Mouse (Mus musculus): ENCODE results near the gene Ndrg2.
"Not testable (repeated sequence)": the region's sequence is repeated elsewhere in the genome, so short reads cannot be mapped to it uniquely, and the experiment has no call there.

The Ndrg2 gene

DNA sequence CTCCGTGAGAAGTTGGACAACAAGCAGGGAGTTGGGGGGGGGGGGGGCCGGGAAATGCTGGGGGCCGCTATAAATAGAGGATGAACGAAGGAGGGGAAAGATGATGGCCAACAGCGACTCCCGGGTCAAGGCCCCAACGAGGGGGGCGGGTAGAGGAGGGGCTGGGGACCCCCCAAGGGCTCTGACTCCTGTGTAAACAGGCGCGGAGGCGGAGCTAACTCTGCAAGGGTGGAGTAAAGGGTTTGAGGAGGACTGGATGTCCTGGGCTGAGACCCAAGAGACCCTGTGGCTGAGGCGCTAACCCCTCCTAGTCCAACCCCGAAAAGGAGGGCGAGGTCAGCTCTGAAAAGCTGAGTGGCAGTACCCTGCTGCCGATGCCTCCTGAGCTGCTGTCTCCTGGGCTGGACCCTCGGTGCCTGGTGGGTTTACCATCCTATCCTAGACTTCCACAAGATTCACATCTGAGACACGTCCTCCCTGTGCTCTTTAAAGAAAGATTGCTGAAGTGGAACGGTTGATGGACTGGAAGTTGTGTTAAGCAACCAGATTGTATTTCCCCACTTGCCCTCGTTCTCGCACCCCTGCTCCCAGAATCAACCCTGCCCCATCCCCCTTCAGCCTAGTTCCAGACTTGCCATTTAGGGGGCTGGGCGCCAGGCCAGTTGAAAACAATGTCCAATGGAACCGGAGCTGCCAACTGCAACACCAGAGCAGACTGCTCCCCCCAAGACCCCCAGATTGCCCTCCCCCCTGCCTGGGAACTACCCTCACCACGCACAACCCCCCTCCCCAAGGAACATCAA lies at the start of gene Ndrg2:
Gene Ndrg2, minus strand, starts transcription at position 199 of the 803 bp plus-strand sequence.
- DNase-seq (ENCODE audit: low spot score): peak; percentile 45

DNA sequence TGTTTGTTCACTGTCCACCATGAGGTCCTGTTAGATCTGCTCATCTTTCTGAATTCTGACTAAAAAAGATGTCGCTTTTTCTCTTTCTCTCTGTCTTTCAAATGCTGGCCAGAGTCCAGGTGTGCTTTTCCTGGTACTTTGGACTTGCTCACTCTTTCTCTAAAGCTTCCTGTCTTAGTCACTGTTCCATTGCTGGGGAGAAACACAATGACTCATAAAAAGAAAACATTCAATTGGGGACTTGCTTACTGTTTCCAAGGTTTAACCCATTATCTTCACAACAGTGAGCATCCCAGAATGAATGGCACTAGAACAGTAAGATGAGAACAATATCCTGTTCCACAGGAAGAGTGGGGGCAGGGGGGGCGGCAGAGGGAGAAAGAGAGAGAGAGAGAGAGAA lies 46.4 kb upstream of the Ndrg2 start:
- DNase-seq (ENCODE audit: low spot score): no peak

DNA sequence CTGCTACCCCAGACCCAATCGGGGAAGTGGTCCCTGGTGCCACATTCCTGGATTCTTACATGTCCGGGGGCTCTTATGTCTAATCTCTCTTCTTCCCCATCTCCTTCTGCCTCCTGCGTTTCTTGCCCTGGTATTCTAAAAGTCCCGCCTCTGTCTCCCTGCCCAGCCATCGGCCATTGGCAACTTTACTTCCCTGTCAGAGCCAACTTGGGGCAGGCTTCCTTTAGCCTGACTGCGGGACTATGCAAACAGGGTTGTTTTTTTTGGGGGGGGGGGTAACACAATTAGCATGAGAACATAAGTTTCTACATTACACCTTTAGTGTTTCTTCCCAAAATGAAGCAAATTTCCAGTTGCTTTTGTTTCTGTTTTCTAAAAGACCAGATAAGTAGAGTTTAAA lies 29.4 kb upstream of the Ndrg2 start:
- no peak for DNase-seq (ENCODE audit: low spot score)

DNA sequence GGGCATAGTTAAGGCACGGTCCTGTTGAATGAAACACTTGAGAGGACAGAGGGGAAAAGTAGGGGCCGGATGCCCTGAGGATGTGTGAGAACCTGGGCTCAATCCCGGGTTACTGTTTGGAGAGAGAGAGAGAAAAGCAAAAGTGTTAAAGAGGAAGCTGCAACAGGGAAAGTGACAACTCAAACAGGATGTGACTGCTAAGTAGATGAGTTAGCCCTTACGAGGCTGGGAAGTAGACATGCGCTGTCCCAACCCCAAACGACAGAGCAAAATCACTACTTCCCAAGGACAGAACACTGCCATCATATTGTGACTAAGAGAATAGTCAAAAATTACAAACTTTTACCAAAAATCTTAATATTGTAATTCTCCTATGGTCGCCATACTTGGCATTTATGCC lies 28.3 kb upstream of the Ndrg2 start:
- DNase-seq (ENCODE audit: low spot score): no peak

DNA sequence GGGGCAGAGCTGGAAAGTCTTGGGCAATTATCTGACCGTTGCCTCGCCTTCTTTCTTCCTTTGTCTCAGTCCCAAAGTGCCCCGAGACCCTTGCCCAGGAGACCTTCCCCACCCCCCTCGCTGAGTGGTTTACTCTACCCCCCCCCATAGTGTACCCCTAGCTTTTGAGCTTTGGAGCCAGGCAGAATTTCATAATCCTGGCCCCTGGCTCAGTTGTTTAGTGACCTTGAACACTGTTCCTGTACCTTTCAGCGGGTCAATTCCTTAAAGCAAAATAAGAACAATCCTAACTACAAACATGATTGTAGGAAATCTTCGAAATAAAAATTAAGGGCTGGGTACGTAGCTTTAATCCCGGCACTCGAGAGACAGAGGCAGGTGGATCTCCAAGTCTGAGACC lies 27.6 kb upstream of the Ndrg2 start:
- no peak for DNase-seq (ENCODE audit: low spot score)

DNA sequence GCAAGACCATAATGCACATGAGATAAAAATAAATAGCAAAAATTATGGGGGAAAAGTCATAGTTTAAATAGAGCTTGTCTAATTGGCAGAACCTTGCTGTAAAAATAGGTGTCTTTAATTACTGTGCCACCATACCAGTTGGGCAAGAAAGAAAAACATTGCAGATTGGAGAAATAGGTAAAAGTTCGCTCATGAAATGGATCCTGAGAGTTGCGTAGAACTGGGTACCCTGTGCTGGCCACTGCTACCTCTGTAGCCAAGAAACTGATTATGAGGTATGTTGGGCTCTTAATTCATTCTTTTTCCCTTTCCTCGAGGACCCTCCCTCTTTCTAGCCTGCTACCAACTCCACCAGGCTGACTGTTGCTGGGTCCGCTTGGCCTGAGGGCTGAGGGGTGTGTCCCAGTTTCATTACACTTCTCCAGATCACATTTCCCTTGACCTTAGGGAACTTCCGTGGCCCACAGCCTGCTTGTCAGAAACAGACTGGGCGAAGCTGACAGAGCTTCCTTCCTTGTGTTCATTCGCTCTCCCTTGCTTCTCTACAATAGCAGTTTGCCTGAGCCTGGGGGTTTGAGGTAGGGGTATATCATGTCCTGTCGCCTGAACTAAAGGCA lies 27.1 kb upstream of the Ndrg2 start:
- no peak for DNase-seq (ENCODE audit: low spot score)

DNA sequence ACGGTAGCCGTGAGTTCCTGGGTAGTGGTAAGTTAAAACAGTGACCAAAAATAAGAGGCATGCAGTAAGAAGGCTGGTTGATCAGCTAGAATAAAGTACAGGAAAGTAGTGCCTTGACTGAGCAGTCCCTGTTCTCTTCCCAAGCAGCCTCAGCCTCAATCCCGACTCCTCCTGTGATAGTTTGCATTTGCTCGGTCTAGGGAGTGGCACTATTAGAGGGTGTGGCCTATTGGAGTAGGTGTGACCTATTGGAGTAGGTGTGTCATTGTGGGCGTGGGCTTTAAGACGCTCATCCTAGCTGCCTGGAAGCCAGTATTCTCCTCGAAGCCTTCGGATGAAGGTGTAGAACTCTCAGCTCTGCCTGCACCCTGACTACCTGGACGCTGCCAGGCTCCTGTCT lies 25.0 kb upstream of the Ndrg2 start:
- DNase-seq (ENCODE audit: low spot score): no peak

DNA sequence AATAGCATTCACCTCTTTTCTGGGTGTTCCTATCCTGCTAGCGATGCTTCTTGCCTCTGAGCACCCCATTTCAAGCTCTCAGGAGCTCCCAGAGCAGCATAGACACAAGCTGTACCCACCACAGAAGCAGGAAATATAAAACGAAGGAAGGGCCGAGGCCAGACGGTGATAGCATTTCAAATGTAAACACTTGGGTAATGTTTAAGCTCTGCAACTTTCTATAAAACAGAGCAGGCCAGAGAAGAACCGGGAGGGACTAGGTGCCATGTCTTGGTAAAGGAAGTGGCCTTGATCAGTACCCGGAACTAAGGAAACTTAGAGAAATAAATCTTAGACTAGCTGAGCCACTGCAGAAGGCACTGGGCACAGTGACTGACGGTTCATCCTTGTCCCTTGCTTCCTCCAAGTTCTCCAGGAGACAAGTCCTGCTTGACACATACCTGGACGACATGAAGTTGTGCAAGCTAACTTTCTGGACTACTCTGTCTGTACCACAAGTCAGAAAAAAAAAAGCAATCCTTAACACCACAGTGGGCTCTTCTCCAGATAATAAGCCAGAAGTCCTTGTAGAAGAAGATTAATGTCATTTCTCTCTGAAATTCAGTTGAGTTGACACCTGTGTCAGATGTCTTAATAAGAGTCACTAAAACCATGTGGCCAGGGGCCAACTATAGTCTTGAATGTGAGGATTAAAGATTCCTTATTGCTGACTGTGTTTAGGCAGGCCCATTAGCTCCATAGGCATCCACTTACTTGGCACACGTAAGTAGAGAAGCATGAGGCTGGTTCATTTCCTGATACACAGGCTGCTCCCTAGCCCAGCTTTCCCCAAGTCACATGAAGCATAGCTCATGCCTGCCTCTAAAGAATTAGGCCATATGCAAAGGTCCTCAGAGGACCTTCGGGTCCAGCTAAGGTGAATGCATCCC lies 18.4 kb upstream of the Ndrg2 start:
- DNase-seq (ENCODE audit: low spot score): no peak

DNA sequence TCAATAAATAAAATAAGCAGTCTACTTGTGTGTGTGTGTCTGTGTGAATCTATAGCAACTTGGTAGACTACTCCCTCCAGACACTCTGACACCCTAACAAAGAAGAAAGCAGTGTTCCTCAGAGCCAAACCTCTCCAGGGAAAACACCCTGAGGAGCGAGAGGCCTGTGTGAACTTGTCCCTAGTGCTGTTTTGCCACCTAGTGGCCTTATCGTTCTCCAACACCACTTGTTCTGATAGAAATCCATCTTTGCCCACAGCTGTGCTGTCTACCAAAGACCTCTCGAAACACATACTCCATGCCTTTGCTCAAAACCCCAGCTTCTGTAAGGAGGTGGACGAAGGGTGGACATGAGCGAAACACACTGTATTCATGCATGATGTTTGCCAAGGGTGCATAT lies 16.9 kb upstream of the Ndrg2 start:
- no peak for DNase-seq (ENCODE audit: low spot score)

DNA sequence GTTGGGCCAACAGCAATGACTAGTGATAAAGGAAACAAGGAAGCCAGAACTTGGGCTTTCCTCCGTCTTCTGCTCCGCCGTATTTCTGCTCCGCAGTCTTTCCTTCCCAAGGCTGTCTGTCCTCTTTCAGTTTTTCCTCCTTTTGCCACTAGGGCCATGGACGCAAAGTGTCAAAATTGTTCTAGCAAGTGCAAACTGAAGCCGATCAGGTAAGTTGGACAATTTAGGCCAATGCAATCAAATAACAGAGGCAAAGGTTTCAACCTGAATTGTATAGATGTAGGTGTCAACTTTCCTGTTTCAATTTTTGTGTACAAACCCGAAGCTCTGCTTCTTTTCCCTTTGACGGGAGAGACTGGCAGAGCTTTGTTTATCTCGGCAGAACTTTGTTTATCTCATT lies 16.0 kb upstream of the Ndrg2 start:
- no peak for DNase-seq (ENCODE audit: low spot score)

DNA sequence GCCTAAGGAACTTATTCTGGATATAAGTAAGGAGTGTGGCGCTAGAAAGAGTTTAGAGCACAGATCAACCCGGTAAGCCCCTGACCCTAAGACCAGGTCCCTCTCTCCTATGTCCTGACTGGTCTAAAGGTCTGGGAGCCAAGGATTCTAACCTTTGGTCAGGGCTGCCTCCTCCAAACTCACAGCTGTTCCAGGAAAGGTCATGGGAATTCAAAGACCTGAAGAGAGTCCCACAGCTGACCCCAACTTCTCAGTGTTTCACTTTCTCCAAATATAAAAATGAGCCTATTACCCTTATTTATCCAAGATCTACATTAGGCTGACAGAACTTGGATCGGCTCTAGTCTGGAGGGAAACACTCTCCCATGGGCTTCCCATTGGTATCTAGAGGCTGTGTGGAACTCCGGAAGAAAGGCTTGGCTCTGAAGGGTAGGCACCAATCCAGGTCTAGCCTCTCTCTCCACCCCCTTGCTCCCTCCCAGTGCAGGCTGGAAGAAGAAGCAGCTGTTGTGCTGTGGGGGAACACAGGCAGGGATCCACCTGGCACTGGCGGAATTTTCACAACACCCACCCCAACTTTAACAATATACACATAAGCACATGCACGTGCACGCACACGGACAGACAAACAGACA lies 15.5 kb upstream of the Ndrg2 start:
- DNase-seq (ENCODE audit: low spot score): no peak

DNA sequence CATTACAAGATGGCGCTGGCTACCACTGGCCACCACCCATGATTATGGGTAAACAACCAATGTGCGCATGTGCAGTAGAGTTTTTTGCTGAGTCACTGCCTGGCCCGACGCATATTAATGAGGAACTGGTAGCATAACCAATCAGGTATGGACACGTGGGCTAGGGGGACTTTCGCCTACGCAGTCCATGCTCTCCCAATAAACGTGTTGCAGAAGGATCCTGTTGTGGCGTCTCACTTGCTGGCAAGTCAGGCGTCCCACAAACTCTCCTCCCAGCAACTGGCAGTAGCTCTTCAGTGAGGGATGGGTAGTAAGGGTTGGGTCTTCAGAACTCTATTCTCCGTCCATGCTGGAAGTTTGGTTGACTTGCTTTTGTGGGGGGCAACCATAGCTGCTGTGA lies 13.0 kb upstream of the Ndrg2 start:
- DNase-seq (ENCODE audit: low spot score): not testable (repeated sequence)

DNA sequence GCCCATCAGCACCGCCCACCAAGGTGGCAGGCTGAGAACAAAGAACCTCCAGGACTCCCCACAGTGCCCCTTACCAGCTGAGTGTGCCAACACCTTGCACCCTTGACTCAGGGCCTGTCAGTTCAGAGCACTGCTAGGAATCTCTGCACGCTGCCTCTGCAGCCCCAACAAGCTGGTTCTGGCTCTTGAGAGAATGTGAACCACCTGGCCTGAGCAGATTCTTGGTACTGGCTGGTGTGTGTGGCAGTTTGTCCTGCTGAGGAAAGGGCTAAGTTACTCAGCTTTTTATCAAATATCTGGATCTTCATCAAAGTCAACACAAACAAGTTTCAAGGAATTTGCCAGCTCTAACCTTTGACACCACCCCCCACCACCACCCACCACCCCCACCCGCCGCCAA lies 9.5 kb upstream of the Ndrg2 start:
- DNase-seq (ENCODE audit: low spot score): no peak

DNA sequence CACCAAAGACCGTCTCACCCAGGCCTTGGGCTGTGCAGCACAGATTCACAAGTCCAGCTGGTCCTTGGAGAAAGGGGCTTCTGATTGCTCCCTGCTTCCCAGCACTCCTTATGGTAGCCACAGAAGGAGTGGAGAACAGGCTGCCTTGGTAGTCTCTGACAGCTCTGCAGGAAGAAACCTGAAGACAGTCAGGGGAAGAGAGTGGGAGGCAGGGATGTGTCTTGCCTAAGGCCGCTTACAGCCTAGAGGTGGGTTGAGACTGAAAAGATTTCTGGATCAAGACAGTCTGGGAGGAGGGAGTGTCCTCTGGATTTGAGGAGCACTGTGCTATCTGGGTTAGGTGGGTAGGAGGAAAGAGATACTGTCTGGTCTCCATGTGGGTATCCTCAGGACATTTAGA lies 9.0 kb upstream of the Ndrg2 start:
- DNase-seq (ENCODE audit: low spot score): no peak

DNA sequence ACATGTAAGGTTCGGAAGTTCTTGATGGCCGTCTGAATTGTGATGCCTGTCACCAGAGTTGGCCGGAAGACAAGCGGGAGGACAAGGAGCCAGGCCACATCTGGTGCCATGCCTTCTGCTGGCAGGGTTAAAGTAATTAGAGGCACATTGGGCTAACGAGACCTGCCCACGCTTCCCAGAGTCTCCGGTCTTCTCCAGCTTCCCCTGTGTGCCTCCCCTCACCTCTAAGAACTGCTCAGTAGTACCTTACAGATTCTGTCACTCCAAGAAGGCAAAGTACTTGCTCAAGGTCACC lies 8.6 kb upstream of the Ndrg2 start, which contains the start of gene Rnase13:
Gene Rnase13, minus strand, starts transcription at position 203 of the 295 bp plus-strand sequence.
- DNase-seq (ENCODE audit: low spot score): no peak

DNA sequence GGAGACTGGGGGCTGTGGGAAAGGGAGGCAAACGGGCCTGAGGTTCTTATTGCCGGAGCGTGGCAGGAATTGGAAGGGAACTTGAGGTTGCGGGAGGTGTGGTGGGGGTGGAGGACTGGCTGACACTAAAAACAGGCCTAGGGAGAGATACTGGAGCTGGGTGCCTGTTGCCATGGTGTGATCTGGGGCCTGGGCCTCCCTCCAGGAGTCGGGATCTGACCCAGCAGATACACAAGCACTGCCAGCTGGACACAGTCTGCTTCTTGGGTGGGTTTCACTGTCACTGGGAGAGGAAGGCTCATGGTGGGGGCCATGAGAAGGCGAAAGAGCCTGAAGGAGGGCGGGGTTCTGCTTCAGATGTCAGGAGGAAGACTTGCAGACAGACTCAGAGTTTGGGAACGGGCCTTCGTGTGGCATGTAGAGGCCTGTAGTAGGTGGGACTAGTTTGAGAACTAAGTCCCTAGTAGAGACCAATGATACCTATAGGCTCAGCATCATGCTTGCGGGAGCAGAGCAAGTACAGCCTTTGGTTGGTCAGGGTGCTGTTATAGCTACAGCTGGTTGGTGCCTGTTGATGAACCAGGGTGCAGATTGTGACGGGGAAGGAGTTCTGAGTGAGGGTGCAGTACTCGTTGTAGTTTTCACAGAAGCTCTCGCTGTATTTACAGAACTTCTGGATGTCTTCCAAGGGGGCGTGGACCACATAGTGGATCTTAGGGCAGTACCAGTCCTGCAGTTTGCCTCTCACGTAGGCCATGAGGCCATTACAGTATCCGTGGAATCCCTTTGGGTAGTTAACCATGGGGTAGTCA lies 8.0 kb upstream of the Ndrg2 start:
- no peak for DNase-seq (ENCODE audit: low spot score)

DNA sequence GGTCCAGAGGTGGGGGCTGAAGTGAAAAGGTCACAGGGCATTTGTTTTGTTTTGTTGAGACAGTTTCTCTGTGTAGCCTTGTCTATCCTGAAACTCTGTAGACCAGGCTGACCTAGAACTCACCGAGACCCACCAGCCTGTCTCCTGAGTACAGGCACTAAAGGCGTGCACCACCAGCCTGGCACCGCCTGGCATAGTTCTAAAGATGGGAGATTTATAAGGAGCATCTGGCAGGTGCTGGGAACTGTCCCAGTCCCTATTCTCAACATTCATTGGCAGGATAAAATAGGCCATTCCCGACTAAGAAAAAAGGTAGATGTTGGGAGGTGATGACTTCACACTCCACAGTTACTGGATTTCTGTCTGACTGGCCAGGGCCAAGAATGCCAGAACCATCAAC lies 5.0 kb upstream of the Ndrg2 start:
- DNase-seq (ENCODE audit: low spot score): no peak

DNA sequence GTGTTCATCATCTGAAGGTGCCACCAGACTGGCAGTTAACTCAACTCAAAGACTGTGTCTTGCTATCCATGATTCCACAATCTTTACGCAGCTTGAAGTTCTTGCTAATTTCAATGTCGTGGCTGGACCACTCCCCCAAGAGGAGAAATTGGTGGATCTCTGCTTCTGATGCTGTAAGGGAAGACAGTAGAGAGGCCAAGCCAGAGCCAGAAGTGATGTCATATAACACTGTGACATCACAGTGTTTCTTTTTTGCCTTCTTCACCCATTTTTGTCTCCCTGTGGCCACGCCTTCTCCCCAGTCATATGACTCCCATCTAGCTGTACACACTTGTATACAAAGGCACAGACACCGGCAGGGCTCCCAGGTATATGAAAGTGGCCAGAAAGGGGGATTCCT lies 4.2 kb upstream of the Ndrg2 start, which contains the start of gene Tppp2:
Gene Tppp2, plus strand, starts transcription at position 301 of the 400 bp plus-strand sequence.
- no peak for DNase-seq (ENCODE audit: low spot score)

DNA sequence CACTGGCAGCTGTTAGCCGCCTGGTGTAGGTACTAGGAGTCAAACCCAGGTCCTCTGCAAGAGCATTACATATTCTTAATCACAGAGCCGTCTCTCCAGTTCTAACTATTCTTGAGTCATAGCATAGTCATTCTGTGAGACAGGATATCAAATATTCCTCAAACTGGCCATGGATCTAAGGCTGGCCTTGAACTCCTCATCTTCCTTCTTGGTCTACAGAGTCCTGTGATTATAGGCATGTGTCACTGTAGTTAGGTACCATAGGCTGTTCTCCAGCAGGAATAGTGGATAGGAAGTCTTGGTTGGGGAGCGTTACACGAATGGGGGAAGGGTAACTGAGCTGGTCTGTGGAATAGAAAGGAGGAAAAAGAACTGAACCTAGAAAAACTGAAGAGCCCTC lies 2.6 kb upstream of the Ndrg2 start:
- no peak for DNase-seq (ENCODE audit: low spot score)

DNA sequence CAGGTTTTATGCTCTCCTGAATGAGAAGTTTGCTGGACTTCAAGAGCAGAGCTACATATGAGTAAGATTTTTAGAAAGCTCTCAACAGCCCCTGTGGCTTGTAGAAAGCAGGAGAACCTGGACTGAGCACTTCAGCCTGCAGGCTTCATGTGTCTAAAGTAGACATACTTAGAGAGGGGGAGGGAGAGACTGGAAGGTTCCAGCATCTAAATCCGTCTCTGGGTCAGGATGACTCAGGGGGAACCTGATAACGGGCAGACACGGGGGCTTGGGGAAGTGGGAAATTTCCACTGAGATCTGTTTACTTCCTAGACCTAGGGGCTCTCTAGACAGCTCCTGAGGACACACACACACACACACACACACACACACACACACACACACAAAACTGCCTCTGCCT lies 1.1 kb upstream of the Ndrg2 start:
- DNase-seq (ENCODE audit: low spot score): no peak

Data from ovary, postnatal 10 days (tissue).